Mouse (Mus musculus) ES-Bruce4 (cell line): ENCODE measurements around the gene Abcc8. TPM values are rescaled to one million over a fixed set of nuclear protein-coding genes. Genes with fewer than 3 reads are reported as not detected.

Source experiments
- H3K27ac ChIP-seq: 2 replicates; pipeline ENCODE4 v1.5.1; 2012; ENCODE audit warnings: low read length, inconsistent platforms; ENCODE audit not compliant: insufficient read depth
- H3K27me3 ChIP-seq: 2 replicates; pipeline ENCODE4 v1.6.1; 2012; ENCODE audit warnings: mild to moderate bottlenecking, low read length, inconsistent platforms; ENCODE audit not compliant: control insufficient read depth, poor library complexity, insufficient read depth, severe bottlenecking
- H3K36me3 ChIP-seq: 2 replicates; pipeline ENCODE4 v1.6.1; 2012; ENCODE audit warnings: inconsistent platforms, mild to moderate bottlenecking, low read length, moderate library complexity; ENCODE audit not compliant: control insufficient read depth, poor library complexity, insufficient read depth, severe bottlenecking
- H3K4me1 ChIP-seq: one replicate; pipeline ENCODE4 v1.8.1; 2011; ENCODE audit warnings: low read length; ENCODE audit not compliant: control insufficient read depth, insufficient read depth
- H3K4me3 ChIP-seq: 2 replicates; pipeline ENCODE4 v1.5.1; 2011; ENCODE audit warnings: low read depth, mild to moderate bottlenecking, low read length
- H3K9ac ChIP-seq: 2 replicates; pipeline ENCODE4 v1.6.1; 2012; ENCODE audit warnings: low read depth, mild to moderate bottlenecking, inconsistent platforms; ENCODE audit not compliant: poor library complexity, severe bottlenecking
- H3K9me3 ChIP-seq: replicated peaks from 2 replicates; pipeline ENCODE4 v1.6.1; 2012; ENCODE audit warnings: mild to moderate bottlenecking, low read length, inconsistent platforms; ENCODE audit not compliant: control insufficient read depth, poor library complexity, insufficient read depth, severe bottlenecking
- CTCF ChIP-seq: IDR thresholded peaks from one replicate; pipeline ENCODE4 v1.8.1; 2011; ENCODE audit warnings: low read depth, low read length
- EP300 ChIP-seq: IDR thresholded peaks from 2 replicates; pipeline ENCODE4 v1.6.1; 2011; ENCODE audit warnings: low read depth, low read length; ENCODE audit not compliant: insufficient read depth
- POLR2A ChIP-seq: IDR thresholded peaks from one replicate; pipeline ENCODE4 v1.8.1; 2011; ENCODE audit warnings: low read length; ENCODE audit not compliant: insufficient read depth
- polyA plus RNA-seq: library from polyadenylated mRNA; stranded (reverse); fragments of >200 nt; gene quantifications from 2 replicates; pipeline ENCODE4 v1.2.4, GENCODE M21; 2011; ENCODE audit warnings: low read depth; ENCODE audit not compliant: missing spikeins, insufficient read depth, insufficient read length

Abcc8 gene
- polyA plus RNA-seq, 1 experiment = 4.2 TPM

GRCm38 (mm10) chr7:46131806-46132205 lies 48.0 kb downstream of the Abcc8 start:
- no peak overlapping the region for H3K27ac ChIP-seq
- H3K9me3 ChIP-seq = no peaks in the 10 kb centered on the region
- TF ChIP-seq EP300 (no peak), CTCF (no peak), POLR2A (no peak)
- H3K4me1 ChIP-seq = no peaks in the 10 kb centered on the region
- no peak overlapping the region for H3K9ac ChIP-seq
- H3K4me3 ChIP-seq = no peak overlapping the region
- no peaks in the 10 kb centered on the region for H3K27me3 ChIP-seq
- H3K36me3 ChIP-seq = no peaks in the 10 kb centered on the region

GRCm38 (mm10) chr7:46131266-46131665 lies 48.6 kb downstream of the Abcc8 start:
- Histone ChIP-seq H3K9me3 (no peaks in the 10 kb centered on the region), H3K27ac (no peak overlapping the region), H3K27me3 (no peaks in the 10 kb centered on the region), H3K4me1 (no peaks in the 10 kb centered on the region), H3K9ac (no peak overlapping the region), H3K4me3 (no peak overlapping the region), H3K36me3 (no peaks in the 10 kb centered on the region)
- no peak for TF ChIP-seq EP300
- no peak for TF ChIP-seq POLR2A
- TF ChIP-seq CTCF = no peak

- H3K36me3 ChIP-seq = no peaks in the 10 kb centered on the region
- H3K4me3 ChIP-seq = no peak overlapping the region
- no peak overlapping the region for H3K27ac ChIP-seq
- no peak overlapping the region for H3K9ac ChIP-seq
- H3K9me3 ChIP-seq = no peaks in the 10 kb centered on the region
- TF ChIP-seq POLR2A = no peak
- no peak for TF ChIP-seq EP300
- TF ChIP-seq CTCF = no peak
- H3K27me3 ChIP-seq = no peaks in the 10 kb centered on the region
- H3K4me1 ChIP-seq = no peaks in the 10 kb centered on the region
Observed at GRCm38 (mm10) chr7:46130723-46131122, 49.1 kb downstream of the Abcc8 start.

- Histone ChIP-seq H3K9me3 (no peaks in the 10 kb centered on the region), H3K27me3 (no peaks in the 10 kb centered on the region), H3K9ac (no peak overlapping the region), H3K36me3 (no peaks in the 10 kb centered on the region), H3K4me3 (no peak overlapping the region), H3K4me1 (no peaks in the 10 kb centered on the region), H3K27ac (no peak overlapping the region)
- TF ChIP-seq EP300 (no peak), CTCF (no peak), POLR2A (no peak)
Observed at GRCm38 (mm10) chr7:46129463-46130179, 50.2 kb downstream of the Abcc8 start.

GRCm38 (mm10) chr7:46128196-46128595 lies 51.6 kb downstream of the Abcc8 start:
- H3K9me3 ChIP-seq = no peaks in the 10 kb centered on the region
- TF ChIP-seq EP300 = no peak
- no peak for TF ChIP-seq CTCF
- no peak for TF ChIP-seq POLR2A
- no peak overlapping the region for H3K27ac ChIP-seq
- H3K36me3 ChIP-seq = no peaks in the 10 kb centered on the region
- H3K4me1 ChIP-seq = no peaks in the 10 kb centered on the region
- no peak overlapping the region for H3K9ac ChIP-seq
- H3K4me3 ChIP-seq = no peak overlapping the region
- H3K27me3 ChIP-seq = no peaks in the 10 kb centered on the region

GRCm38 (mm10) chr7:46125340-46125739 lies 54.5 kb downstream of the Abcc8 start:
- no peaks in the 10 kb centered on the region for H3K9me3 ChIP-seq

More at GRCm38 (mm10) chr7:46125340-46125739, 54.5 kb downstream of the Abcc8 start:
- TF ChIP-seq EP300 = no peak
- TF ChIP-seq POLR2A = no peak
- no peak for TF ChIP-seq CTCF
- Histone ChIP-seq H3K36me3 (no peaks in the 10 kb centered on the region), H3K27me3 (no peaks in the 10 kb centered on the region), H3K27ac (no peak overlapping the region), H3K4me1 (no peaks in the 10 kb centered on the region), H3K4me3 (no peak overlapping the region), H3K9ac (no peak overlapping the region)
